Mouse (Mus musculus): ENCODE measurements around the gene Ppp6r1.

Gene Ppp6r1

DNA sequence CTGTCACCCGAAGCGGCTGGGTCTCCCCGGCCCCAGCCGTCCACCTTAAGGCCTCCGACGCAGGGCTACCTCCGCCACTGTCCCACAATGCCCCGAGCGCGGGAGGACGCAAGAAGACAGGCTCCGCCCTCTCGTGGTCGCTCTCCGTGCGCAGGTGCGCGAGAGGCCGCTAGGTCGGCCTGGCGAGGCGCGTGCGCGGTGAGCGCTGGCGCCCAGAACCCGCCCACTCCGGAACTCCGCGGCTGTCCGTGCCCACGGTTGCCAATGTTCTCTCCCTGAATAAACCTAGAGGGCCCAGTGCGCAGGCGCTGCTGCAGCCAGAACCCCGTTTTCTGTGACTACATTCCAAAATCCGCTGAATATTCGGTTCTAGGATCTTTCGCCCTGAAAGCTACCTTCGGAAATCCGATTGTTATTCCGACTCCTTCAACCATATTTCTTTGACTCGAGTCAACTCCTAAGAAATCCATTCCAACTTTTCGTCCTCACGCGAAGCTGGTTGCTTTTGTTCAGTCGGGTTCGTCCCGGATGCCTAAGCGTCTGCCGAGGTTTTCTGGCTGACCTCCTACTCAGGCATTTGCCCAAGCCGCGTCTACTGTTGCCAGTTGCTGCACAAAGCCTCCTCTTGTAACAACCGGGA is at the start of gene Ppp6r1:
Gene Ppp6r1, minus strand, starts transcription at position 108 of the 640 bp plus-strand sequence.
- peak; percentile 96 for DNase-seq (ENCODE audit: low spot score)

DNA sequence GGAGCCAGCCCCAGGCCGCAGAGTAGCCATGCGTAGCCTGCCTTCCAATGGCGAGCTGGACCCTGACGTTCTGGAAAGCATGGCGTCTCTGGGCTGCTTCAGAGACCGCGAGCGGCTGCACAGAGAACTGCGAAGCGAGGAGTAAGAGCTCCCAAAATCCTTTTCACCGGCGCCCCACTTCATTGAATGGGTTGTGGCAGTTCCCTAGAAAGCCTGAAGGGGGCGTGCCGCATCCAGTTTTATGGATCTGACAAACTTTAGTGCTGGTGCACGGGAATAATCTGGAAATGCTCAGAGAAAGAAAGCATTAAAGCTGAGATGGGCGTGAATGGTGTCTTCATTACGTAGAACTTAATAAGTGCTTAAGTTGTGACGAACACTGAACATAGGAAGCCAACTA is 46.3 kb upstream of the Ppp6r1 start:
- peak; percentile 45 for DNase-seq (ENCODE audit: low spot score)

DNA sequence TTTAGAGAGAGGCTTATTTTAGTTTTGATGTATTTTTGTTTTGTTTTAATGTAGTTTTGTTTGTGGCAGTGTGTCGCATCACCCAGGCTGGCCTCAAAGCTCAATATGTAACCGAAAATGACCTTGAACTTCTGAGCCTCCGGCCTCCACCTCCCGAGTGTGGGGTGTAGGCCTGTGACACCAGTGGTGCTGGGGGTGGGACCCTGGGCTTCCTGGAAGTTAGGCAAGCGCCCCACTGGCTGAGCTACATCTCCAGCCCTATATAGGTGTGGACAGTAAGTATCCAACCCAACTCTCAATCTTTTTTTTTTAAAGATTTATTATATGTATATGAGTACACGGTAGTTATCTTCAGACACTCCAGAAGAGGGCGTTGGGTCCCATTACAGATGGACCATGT is 44.4 kb upstream of the Ppp6r1 start:
- no peak for DNase-seq (ENCODE audit: low spot score)

GRCm38 (mm10) chr7:4702334-4702733 is 43.5 kb upstream of the Ppp6r1 start:
- DNase-seq (ENCODE audit: low spot score) = no peak

GRCm38 (mm10) chr7:4693004-4693403 is 34.2 kb upstream of the Ppp6r1 start:
- DNase-seq (ENCODE audit: low spot score) = no peak

- DNase-seq (ENCODE audit: low spot score) = no peak
These were observed 32.3 kb upstream of the Ppp6r1 start for GRCm38 (mm10) chr7:4690951-4691653.

GRCm38 (mm10) chr7:4690387-4690786 is 31.6 kb upstream of the Ppp6r1 start, which contains the start of gene Brsk1:
Brsk1 (plus strand) TSS chr7:4690604.
- no peak for DNase-seq (ENCODE audit: low spot score)

- peak; percentile 99 for DNase-seq (ENCODE audit: low spot score)
These were observed 26.0 kb upstream of the Ppp6r1 start, which contains the start of gene Hspbp1 for GRCm38 (mm10) chr7:4684632-4685417. Hspbp1 (minus strand) TSS chr7:4685068.

DNA sequence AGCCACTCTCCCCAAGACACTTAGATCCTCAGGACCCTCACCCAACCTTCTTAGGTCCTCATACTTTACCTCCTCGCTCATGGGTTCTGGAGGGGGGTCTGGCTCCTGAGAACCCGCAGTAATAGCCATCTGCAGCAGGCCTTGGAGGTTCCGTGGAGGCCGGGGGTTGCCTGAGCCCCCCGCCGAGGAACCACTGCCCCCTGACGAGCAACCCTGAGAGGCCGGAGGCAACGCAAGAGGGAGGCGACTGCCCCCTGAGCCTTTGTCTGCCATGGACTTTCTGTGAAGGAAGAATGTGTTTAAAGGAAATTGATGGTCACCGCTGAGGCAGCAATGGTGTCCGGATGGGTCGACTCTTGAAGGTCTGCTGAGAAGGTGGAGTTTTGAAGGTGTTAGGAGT is 25.4 kb upstream of the Ppp6r1 start:
- no peak for DNase-seq (ENCODE audit: low spot score)

DNA sequence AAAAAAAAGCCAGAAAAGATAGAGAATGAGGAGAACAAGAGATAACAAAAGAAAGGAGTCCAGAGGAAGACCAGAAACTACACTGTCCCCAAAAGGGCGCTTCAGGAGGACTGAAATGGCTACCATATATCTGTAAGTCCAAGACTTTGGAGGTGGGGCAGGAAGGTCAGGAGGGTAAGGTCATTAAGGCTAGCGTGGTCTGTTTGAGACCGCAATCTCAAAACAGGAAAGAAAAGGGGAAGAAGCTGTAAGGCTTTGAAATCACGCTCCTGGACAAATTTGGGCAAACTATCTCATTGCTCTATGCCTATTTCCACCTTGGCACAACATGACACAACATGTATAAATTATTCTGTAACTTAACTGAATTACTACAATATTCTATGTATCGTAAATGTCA is 24.5 kb upstream of the Ppp6r1 start:
- no peak for DNase-seq (ENCODE audit: low spot score)

- no peak for DNase-seq (ENCODE audit: low spot score)
These were observed 16.4 kb upstream of the Ppp6r1 start for GRCm38 (mm10) chr7:4675200-4675599.

GRCm38 (mm10) chr7:4674114-4674731 is 15.4 kb upstream of the Ppp6r1 start:
- no peak for DNase-seq (ENCODE audit: low spot score)

DNA sequence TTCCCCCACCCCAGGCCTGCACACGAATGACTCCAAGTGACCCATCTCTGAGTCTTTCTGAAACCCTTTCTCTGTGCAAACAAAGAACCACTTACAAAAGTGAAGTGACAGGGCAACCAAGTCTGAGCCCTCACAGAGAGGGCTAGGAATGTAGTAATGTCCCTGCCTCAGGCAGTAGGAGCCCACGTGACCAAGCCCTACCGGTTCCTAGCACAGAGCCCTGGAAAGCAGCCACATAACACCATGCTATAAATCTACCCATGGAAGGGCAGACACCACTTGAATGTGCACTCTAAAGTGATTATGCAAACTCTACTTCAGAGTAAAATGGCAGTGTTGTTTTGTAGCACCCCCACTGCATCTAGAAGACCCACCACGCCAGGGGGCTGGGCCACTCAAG is 13.1 kb upstream of the Ppp6r1 start:
- no peak for DNase-seq (ENCODE audit: low spot score)

DNA sequence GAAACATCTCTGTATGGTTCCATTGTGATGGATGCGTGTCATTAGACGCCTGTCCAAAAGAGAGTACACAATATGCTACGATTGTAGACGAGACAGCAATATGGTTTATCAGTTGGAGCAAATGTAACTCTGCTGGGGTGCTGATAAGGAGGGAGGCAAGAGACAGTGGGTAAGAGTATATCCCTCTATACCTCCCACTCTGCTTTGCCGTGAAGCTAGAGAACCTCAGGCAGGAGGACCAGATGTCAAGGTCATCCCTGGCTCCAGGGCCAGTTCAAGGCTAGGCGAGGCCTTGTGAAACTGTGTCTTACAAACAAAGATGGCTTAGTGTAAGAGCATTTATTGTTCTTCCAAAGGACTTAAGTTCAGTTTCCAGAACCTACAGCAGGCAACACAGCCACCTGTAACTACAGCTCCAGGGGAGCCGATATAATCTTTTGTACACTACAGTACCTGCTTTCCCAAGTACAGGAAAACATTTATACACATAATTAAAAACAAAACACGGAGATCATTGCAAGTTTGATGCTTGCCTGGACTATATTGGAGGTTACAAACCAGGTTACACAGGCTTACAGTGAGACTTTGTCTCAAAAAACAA is 11.9 kb upstream of the Ppp6r1 start:
- peak; percentile 88 for DNase-seq (ENCODE audit: low spot score)

DNA sequence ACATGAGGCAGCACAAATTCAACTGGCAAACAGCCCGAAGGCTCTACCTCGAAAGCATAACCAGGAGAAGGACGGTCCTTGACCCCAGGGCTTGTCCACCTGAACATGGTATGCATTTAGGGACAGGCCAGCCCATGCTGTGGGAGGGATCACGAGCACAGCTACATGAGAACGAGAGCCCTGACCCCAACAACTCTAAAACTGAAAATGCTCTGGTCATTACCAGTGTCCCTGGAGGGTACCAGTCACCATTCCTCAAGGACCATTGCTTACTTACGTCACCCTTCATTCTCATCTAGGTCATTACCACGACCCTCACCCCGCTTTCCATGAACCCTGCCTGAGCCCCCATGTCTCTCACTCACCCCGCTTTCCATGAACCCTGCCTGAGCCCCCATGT is 10.3 kb upstream of the Ppp6r1 start:
- DNase-seq (ENCODE audit: low spot score) = no peak

GRCm38 (mm10) chr7:4668506-4668905 is 9.7 kb upstream of the Ppp6r1 start:
- no peak for DNase-seq (ENCODE audit: low spot score)

DNA sequence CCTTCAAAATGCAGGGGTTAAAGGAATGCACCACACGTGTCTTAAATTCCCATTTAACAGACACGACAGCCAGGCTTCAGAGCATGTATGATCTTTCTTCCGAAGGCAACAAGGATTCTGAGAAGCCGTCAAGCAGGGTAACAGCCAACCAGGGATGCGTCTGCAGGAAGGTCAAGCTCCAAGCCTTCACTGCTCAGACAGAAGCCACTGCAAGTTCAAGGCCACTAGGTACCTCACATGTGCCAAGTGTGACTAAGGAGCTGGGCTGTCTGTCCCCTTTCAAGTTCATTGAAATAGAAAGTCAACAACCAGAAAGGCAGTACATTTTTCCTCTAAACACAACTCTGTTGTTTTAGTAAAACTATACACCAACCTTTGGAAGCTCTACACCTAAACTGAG is 8.1 kb upstream of the Ppp6r1 start:
- DNase-seq (ENCODE audit: low spot score) = no peak

DNA sequence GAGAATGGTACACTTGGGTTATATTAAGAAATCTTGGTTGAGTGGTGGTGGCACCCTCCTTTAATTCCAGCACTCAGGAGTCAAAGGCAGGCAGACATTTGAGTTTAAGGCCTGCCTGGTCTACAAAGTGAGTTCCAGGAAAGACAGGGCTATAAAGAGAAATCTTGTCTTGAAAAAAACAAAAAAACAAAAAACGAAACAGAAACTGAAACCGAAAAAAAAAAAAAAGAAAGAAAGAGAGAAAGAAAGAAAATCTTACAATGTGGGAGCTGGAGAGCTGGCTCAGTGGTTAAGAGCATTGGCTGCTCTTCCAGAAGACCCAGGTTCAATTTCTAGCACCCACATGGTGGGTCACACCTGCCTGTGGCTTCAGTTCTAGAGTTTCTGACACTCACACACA is 4.9 kb upstream of the Ppp6r1 start:
- DNase-seq (ENCODE audit: low spot score) = no peak

- DNase-seq (ENCODE audit: low spot score) = no peak
These were observed 4.4 kb upstream of the Ppp6r1 start for GRCm38 (mm10) chr7:4663179-4663578.

- DNase-seq (ENCODE audit: low spot score) = no peak
These were observed 1.2 kb upstream of the Ppp6r1 start for GRCm38 (mm10) chr7:4659911-4660443.

DNA sequence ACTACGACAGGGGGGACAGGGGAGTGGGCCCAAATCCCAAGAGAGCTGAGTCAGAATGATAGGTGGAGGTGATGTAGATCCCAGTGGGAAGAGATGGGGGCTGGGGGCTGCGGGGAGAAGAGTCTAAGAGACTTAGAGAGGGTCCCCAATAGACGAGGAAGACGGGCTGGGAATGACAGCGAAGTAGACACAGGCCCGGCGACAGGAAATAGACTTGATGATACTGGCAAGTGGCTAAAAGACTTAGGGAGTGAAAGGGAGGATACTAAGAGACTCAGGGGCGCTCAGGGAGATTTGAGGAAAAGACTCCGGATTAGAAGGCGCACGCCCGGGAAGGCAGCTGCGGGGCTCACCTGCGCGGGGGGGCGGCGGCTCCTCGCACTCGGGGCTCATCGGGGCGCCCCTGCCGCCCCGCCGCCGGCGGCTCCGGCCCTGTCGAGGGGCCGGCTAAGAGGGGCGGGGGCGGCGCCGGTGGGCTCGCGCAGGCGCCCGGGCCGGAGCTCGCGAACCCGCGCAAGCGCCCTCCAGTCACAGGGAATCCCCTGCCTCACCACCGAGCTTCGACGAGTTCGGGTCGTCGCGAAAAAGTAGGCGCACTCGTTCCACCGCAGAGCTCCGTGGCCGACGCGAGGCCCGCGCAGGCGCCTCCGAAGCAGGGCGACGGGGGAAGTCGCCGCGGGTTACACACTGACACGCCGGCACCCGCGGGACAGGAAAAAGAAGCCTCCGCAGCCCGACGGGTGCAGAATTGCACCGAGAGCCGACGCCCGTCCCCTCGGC is 501 bp downstream of the Ppp6r1 start:
- no peak for DNase-seq (ENCODE audit: low spot score)

Data from c-Kit-positive CD71-positive TER-119-positive erythroid progenitor cells, embryonic 14.5 days (primary cell).